Mouse (Mus musculus): ENCODE results near the gene Zfhx3.

Zfhx3 gene

DNA sequence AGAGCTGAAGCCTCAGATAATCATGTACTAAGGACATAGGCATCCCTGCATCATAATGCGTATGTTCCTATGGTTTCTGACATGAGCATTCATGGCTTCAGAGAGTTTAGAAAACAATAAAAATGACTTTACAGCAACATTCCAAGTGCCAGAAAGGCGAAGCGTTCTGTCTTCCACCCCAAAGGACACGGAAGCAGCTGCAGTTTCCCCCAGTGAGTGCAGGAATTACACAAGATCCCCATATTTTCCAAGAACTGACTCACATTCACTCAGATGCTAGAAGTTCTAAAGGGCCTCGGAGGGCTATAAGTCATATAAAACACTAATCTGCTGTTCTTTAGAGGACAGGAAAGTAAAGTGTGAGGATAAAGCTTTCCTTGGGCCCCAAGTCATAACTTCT lies 75.3 kb downstream of the Zfhx3 start:
- no peak for DNase-seq (ENCODE audit: low spot score)

DNA sequence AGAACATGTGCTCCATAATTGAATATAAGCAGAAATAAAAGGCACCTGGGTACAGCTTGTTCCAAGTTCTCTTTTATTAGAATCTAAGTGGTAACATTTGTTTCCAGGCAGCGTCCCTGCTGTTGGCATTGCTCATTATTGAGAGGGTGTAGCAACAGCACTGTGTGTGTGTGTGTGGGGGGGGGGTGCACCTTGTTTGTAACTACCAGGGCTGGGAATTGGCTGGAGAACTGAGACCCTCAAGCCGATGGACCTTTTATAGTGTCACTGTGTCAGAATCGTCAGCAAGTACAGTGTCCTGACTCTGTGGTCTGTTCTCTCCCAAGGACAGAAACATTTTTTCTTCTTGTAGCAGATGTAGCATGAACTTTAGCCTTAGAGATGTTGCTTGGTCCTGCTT lies 77.2 kb downstream of the Zfhx3 start:
- no peak for DNase-seq (ENCODE audit: low spot score)

DNA sequence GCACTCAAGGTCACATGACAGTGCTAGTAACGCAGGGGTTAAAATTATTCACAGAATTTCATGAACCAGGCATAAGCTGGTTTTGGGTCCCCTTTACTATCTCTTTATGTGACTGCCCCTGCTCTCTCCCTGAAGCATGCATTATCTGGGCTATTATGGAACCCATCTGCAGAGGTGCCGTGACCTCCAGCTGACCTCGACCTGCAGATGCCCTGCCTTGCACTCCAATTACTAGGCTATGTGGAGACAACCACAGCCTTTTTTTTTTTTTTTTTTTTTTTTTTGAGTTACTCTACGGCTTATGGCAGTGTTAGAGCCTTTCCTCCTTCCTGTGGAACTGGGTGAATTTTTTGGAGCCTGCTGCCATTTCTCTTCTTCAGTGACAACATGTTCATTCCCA lies 80.0 kb downstream of the Zfhx3 start:
- DNase-seq (ENCODE audit: low spot score) = no peak

DNA sequence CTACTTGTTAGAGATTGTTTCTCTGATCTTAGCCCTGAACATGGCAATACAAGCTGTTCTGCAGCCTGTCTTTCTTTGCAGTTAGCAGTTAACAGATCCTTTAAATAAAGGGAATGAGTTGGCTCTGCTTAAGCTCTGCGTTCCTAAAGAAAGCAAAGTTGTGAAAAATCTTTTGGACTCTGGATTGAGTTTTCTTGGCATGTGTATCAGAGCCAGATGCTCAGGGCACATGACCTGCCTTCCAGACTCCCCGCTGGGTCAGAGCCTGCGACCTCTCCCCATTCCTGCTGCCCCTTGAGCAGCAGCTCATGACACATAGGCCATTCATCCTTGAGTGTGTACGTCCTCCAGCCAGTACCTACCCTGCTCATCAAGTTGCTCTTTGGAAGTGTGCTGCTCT lies 81.9 kb downstream of the Zfhx3 start:
- no peak for DNase-seq (ENCODE audit: low spot score)

DNA sequence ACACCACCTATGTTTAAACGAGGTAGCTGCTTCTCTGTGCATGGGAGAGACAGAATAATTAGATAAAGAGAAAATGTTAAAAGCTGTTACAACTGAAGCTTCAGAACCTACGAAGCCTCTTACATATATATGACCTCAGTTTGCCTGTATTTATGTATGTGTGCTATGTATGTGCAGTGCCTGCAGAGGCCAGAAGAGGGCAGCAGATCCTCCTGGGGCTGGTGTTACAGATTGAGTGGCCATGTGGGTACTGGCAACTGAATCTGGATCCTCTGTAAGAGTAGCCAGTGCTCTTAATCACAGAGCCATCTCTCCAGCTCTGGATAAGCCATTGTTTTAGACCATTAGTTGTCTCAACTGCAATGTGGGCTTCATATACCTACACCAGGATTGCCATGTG lies 82.8 kb downstream of the Zfhx3 start:
- DNase-seq (ENCODE audit: low spot score) = no peak

DNA sequence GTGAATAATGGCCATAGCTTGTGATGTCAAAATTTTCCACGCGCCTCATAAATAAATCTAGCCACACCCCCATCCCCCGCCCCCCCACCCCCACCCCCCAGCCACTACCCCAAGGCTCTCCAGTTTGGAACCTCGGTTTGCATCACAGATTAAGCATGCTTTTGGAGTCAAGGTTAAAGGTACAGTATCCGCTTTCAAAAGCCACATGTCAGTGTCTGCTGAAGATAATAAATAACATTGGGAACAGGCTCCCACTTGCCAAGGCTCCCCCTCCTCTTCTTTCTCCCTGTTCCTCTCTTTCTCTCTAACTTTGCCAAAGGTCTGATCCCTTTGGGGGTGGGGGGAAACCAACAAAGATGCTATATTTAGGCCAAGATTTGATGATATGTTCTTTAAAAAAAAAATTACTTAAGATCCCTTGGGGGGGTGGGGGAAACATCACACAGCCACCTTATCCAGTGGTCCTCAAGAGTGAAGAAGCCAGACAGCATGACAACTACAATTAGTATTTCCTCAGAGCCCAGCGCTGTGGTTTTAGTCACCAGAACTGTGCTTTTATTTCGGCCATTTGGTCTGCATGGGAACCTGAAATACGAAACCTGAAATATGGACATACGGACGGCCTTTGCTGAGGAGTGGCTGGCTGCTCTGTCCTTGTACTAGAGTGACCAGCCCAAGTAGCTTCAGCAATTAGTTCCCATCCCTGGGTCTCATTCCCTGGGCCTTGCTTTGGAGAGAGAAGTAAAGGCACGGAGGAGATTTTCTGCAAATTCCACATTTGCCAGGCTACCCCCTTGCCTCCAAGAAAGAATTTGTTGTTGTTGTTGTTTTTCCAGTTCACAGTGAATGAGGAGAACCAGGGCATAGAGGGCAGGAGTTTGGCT lies 84.4 kb downstream of the Zfhx3 start:
- DNase-seq (ENCODE audit: low spot score) = no peak

DNA sequence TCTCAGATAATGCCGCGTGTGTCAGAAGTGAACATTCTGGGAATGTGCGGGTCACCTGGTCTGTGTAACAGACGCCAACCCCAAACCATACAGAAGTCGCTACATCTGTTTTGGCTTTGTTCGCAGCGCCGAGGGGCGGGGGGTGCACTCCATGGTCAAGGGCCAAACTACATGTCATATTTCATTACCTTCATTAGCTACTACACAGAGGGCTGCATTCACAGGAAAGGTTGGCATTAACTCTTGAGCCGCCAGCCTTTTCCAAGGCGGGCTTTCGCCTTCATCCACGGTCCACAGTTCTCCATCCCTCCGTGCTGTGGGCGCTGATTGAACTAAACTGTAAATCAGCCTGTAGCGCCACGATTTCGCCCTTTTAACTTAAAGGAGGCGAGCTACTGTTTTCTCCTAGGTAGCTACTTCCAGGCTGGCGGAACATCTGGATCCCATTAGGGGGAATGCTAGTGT lies 85.1 kb downstream of the Zfhx3 start:
- no peak for DNase-seq (ENCODE audit: low spot score)

DNA sequence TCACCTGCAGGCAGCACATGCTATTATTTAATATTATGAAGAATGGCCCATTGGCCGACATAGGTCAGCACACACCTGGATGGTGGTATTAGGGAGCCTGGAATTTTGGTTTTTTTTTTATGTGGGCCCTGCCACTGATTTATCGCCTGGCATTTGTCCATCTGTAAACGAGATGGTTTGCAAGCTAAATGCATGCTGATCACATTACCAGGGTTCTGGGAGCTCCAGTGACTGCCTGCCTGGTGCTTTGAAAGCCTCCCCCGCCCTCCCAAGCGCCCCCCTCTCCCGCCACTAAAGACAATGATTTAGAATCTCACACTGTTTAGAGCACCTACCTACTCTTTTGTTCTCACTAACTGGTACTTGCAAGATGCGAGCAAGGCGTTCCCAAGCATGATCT lies 86.0 kb downstream of the Zfhx3 start:
- no peak for DNase-seq (ENCODE audit: low spot score)

DNA sequence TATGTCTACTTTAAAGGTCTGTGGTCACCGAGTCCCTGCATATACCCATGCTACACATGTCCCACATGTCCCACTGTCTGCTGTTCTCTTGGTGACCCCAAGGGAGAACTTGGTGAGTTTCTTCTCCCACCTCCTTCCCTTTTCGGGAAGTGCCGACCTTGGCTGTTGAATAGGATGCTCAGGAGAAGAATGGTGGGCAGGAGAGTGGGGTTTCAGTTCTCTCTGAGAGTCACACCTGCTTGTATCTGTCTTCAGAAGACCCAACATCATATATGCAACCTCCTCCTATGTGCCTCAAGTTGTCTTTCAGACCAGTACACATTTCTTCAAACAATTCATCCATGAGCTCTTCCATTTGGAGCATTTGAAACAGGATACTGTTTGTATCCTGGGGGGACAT lies 88.7 kb downstream of the Zfhx3 start:
- DNase-seq (ENCODE audit: low spot score) = no peak

DNA sequence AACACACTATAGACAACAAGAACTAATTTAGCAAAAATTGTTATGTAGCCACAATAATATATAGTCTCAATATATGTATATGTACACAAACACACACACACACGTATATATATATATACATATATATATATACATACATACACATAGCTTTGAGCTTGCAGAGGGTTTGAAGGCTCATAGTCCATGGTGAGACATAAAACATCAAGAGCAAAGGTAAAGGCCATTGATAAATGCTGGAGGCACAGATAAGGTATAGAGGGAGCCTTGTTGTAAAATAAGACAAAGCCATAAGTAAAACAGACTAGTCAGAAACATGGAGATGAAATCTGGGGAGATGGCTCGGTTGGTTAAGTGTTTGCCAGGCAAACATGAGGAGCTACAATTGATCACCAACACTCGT lies 91.6 kb downstream of the Zfhx3 start:
- no peak for DNase-seq (ENCODE audit: low spot score)

DNA sequence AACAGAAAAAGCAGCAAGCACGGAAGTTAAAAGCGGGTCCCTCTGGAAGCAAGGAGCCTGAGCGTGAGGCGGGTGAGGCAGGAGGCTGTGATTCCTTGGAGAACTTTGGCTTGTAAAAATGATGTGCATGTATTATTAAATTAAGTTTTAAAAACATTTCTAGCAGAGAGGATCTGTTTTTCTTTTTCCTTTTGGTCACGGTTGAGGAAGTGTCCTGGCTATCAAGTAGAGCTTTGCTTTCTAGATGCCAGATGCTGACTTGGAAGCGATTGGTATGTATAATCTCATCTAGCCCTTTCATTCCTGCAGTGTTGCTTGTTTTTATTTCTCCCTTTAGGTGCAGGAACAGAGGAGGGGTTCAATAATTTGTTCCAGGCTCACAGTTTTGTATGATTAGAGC lies 92.3 kb downstream of the Zfhx3 start:
- DNase-seq (ENCODE audit: low spot score) = no peak

DNA sequence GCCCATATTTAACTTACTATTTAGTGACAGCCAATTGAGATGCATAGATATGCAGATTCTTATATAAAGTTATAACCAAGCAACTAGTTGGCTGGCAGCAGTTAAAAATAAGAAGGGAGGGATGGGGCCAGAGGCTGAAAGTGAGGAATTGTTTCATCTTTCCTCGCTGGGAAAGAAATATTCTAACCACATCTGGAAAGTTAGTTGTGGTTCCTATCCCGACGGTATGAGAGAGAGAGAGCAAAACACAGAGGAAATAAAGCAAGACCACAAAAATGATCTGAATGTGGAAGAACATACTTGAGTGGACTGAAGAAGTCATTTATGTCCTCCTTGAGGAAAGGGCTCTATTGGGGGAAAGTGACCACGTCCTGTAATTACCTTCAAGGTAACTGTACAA lies 101.2 kb downstream of the Zfhx3 start:
- no peak for DNase-seq (ENCODE audit: low spot score)

DNA sequence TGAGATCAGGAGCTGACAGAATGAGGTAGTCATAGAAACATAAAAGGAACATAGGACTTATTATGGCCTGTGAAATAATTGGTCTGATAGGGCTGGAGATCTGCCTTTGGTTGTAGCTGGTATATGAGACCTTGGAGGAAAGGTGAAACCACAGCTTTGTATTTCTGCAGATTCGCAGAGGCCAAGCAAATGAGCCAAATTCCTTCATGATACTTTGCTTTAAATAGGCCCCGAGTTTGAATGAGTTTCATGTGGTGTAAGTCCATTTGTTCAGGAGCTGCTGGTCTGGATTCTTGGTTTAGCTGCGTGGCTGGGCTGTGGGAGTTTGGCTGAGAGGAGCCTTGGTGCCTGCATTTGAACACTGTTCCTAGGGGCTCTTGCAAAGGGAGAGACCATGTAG lies 101.7 kb downstream of the Zfhx3 start:
- no peak for DNase-seq (ENCODE audit: low spot score)

DNA sequence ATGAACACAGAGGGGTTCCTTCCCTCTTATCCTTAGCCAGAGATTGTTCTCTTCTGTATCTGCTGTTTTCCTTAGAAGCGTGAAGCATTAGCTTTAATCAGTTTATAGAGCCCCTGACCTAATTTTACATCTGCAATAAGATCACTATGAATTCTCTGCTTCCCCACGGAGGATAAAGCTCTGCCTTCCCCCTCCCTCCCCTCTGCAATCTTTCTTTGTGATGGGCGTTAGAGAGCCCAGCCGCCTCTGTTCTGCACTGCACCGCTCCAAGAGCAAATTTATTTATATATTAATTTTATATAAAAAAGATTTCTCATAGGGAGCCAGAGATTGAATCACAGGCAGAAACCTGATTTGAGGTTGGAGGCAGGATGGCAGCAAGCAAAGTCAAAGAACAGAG lies 113.8 kb downstream of the Zfhx3 start:
- no peak for DNase-seq (ENCODE audit: low spot score)

DNA sequence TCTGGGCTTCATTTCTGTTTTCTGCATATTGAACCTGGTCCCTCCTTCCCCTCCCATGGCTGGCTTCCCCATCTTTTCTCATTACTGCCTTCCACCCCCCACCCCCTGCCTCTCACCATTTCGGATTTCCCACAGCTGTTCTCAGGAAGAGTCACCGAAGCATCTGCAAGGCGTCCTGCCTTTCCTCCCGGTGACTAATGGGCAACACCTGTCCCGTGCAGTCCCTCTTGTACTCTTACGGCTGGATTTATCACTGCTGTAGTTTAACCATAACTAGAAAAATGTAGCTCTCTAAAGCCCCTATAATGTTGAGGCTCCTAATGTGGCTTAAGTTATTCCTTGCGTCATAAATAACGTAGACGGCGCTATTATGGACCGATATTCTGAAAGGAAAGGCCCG lies 119.5 kb downstream of the Zfhx3 start:
- no peak for DNase-seq (ENCODE audit: low spot score)

DNA sequence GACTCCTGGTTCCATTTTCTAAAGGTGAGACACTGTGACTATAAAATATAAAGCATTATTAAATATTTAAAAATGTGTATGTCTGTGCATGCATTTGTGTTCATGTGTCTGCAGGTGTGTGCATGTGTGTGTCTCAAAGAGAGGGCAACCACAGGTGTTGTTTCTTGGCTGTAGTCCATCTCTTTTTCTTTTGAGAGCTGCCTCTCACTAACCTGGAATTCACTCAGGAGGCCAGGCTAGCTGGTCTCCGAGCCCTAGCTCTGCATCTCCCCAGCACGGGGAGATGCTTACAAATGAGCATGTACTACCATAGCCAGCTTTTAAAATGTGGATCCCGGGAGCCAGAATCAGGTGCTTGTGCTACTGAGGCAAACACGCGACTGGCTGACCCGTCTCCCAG lies 124.7 kb downstream of the Zfhx3 start:
- no peak for DNase-seq (ENCODE audit: low spot score)

DNA sequence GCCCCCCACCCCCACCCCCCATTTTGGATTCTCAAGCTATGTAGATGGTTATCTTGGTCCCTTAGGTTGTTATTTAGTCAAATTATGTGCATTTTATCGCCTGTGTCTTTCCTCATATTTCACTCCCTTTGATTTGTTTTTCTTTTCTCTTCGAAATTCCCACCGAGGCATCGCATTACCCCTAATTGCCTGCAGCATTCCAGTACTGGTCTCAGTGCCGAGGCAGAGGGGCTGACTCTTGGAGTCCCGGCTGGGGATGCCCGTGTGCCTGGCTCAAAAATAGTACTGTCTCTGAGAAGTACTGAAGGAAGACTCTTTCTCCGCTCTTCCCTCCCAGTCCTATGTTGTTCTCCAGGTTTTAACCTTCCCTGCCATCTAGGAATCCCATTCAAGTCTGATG lies 125.8 kb downstream of the Zfhx3 start:
- no peak for DNase-seq (ENCODE audit: low spot score)

DNA sequence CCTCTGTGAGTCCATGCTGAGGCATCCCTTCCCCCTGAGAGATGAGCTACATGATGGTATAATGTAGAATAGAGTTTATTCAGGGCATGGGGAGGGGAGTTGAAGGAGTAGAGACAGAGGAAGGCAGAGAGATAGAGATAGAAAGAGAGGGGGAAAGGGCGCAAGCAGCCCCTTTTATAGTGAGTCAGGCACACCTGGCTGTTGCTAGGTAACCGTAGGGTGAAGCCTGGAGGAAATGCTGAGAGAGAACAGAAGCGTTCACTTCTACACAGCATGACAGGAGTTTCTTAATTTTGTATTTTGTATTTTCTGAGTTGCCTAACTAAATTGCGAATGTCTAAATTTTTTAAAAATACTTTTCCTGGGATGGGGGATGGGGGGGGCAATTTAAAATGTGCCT lies 128.0 kb downstream of the Zfhx3 start:
- no peak for DNase-seq (ENCODE audit: low spot score)

DNA sequence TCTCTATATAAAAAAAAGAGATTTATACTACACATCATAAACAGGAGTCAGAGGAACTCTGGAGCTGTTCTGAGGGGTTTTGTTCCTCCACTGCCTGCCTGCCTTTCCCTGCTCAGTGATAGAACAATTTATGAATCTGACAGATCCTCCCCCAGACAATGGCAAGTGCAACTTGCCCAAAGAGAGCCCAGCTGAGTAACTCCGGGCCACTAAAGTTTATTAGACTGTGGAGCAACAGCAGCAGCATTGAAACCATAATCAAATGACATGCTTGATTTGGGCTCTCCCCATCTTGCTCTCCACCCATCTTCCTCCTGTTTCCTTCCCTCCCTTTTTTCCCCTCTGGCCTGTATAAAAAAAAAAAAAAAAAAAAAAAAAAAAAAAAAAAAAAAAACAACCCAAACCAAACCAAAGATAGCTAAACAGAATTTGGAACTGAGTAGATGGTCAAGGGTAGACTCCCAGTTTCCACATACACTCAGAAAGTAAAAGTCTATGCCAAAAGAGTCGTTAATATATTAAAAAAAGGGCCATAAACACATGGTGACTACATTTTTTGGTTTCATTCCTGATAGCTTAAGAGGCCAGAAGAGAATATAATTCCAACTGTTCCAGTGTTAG lies 129.8 kb downstream of the Zfhx3 start:
- no peak for DNase-seq (ENCODE audit: low spot score)

DNA sequence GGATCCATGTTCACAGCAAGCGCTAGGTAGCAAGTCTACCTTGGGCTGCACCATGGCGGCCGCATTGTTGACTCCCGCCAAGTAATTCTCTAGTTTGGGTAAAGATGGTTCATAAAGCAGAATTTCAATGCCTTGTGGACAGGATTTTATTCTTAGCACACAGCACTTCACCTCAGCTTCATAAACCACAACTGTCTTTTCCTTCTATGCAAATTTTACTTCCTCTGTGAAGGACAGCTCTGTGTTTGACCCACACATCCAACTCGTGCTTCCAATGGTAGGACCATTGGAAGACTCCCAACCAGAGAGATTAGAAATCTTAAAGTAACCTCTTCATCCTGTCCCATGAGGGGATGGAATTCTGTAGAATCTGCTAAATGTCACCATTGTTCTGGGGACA lies 130.4 kb downstream of the Zfhx3 start:
- DNase-seq (ENCODE audit: low spot score) = no peak

DNA sequence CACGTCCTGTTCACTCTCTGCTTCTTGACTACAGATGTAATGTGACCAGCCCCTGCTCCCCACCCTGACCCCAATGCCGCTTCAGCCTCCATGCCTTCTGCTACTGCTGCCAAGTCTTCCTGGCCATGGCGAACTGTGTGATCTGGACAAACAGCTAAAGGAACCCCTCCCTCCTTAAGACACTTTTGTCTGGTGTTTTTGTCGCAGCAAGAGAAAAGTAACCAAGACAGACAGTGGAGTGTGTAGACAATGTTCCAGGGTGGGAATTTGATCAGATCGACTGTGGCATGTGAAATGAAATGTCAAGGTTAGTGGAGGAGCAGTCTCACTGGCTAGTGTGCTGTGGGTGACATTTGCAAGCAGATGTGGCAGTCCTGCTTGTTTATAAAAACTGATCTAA lies 132.7 kb downstream of the Zfhx3 start:
- DNase-seq (ENCODE audit: low spot score) = no peak

DNA sequence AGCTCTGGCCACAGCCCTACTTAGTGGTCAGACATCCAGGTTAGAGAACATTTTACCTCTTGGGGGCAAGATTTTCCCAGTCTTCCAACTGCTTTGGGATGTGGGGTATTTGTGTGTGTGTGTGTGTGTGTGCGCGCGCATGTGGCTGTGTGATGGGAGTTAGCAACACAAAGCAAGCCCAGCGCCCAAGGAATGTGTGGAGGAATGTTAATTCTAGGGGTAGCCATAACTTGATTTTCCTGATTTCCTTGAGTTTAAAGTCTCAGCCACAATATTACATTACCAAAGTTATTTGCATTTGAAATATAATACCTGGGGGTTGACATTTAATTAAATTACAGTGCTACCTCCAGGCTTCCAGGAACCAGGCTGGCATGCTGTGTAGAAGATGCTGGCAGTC lies 136.3 kb downstream of the Zfhx3 start:
- DNase-seq (ENCODE audit: low spot score) = no peak

DNA sequence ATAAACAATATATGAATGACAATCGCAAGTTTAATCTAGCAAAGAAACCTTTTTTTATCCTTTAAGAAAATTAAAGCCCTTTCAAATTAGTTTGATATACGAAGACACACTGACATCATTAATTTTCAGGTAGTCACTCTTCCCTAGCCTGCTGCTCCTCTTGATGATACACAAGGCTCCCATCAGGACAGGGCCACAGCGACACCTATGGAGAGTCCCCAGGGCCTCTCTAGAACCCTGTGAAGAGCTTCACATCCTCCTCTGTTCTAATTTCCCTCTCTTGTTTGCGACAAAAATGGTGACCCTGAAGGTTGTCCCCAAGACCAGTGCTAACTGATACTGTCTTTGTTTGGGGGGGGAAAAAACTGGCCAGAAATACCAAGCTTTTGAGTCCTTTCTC lies 144.5 kb downstream of the Zfhx3 start:
- no peak for DNase-seq (ENCODE audit: low spot score)

DNA sequence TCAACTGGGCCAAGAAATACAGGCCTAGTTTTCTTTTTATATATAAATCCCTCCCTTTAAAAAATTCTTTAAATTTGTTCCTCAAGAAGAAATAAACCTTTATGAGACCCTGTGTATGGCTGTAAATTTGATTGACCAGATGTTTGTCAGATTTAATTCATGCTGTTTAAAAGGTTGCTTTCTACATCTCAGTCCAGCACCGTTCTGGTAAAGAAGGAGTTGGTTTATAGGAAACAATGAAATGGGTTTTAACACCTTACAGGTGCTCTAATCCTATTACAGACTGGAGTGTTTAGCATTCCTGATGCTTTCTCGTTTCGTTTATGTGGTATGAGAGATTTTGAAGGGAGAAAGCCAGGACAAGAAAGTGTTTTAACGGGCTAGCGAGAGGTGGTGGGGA lies 147.2 kb downstream of the Zfhx3 start:
- no peak for DNase-seq (ENCODE audit: low spot score)
